Mouse (Mus musculus) ES-E14 (cell line): ENCODE measurements at regions not wholly inside any gene's neighbourhood (a gene's known extent, or its start where the extent isn't known, plus 50 kb on each side); places are given as distances from the start of the nearest gene placed in this dataset.

ENCODE experiments used
- DNase-seq: peaks from one replicate; pipeline ENCODE4 v3.0.0-alpha.2; 2013; ENCODE audit warnings: low read depth, low spot score
- H3K27ac ChIP-seq: 2 replicates; pipeline ENCODE4 v1.5.1; 2012; ENCODE audit warnings: low read depth, mild to moderate bottlenecking, low read length, moderate library complexity, mixed read lengths; ENCODE audit not compliant: poor library complexity, insufficient read depth, severe bottlenecking
- H3K36me3 ChIP-seq: 2 replicates; pipeline ENCODE4 v1.6.1; 2012; ENCODE audit warnings: mild to moderate bottlenecking, low read length, moderate library complexity, mixed read lengths; ENCODE audit not compliant: control insufficient read depth, poor library complexity, insufficient read depth, severe bottlenecking
- H3K4me1 ChIP-seq, 2 experiments: fragments of 150-350 bp in 1 of 2; sonication (generic) in 1 of 2; 2 replicates each; pipeline ENCODE4 v1.6.1; 2012; ENCODE audit warnings: low read length in 2 of 2, mild to moderate bottlenecking in 1 of 2, mixed read lengths in 1 of 2; ENCODE audit not compliant: control insufficient read depth in 2 of 2, insufficient read depth in 2 of 2, poor library complexity in 1 of 2
- H3K4me3 ChIP-seq, 2 experiments: fragments of 150-350 bp in 1 of 2; sonication (generic) in 1 of 2; 2 replicates each; pipeline ENCODE4 v1.5.1; 2012; ENCODE audit warnings: low read length in 2 of 2, low read depth in 1 of 2, mild to moderate bottlenecking in 1 of 2, mixed read lengths in 1 of 2; ENCODE audit not compliant: insufficient read depth in 1 of 2, poor library complexity in 1 of 2, severe bottlenecking in 1 of 2
- H3K9ac ChIP-seq: 2 replicates; pipeline ENCODE4 v1.6.1; 2012; ENCODE audit warnings: low read depth, mild to moderate bottlenecking, low read length, mixed read lengths; ENCODE audit not compliant: poor library complexity, insufficient read depth, severe bottlenecking
- H3K9me3 ChIP-seq: fragments of 150-350 bp; sonication (generic); 2 replicates; pipeline ENCODE4 v1.6.1; 2012; ENCODE audit warnings: low read depth, mild to moderate bottlenecking, low read length; ENCODE audit not compliant: control insufficient read depth, insufficient read depth
- CHD2 ChIP-seq: IDR thresholded peaks from 2 replicates; pipeline ENCODE4 v1.6.1; 2014; ENCODE audit warnings: mild to moderate bottlenecking, low read depth, low read length, inconsistent platforms
- HCFC1 ChIP-seq: IDR thresholded peaks from 2 replicates; pipeline ENCODE4 v1.6.1; 2012; ENCODE audit warnings: low read length, inconsistent platforms, borderline replicate concordance; ENCODE audit not compliant: insufficient read depth
- MAFK ChIP-seq: IDR thresholded peaks from 2 replicates; pipeline ENCODE4 v1.6.1; 2014; ENCODE audit warnings: mild to moderate bottlenecking, low read depth, low read length, inconsistent platforms; ENCODE audit not compliant: insufficient read depth
- ZC3H11A ChIP-seq: IDR thresholded peaks from 2 replicates; pipeline ENCODE4 v1.6.1; 2012; ENCODE audit warnings: low read depth, mild to moderate bottlenecking, inconsistent platforms, low read length, borderline replicate concordance
- ZNF384 ChIP-seq: IDR thresholded peaks from 2 replicates; pipeline ENCODE4 v1.6.1; 2012; ENCODE audit warnings: low read depth, low read length, inconsistent platforms
- in situ Hi-C, 2 experiments: fragments of 600-800 bp; cut with MboI; formaldehyde crosslinking; loops; one replicate each; pipeline ENCODE4 v1.15.1; 2025; ENCODE audit warnings: low sequenced_read_pairs in 2 of 2, inconsistent platforms in 1 of 2; ENCODE audit not compliant: unreplicated experiment in 2 of 2

GRCm38 (mm10) chr9:115800624-115801023, 108.6 kb upstream of the Gadl1 start:
- Histone ChIP-seq H3K4me3 (no peak overlapping the region), H3K9ac (no peak overlapping the region), H3K36me3 (no peaks in the 10 kb centered on the region), H3K27ac (no peak overlapping the region), H3K4me1 (peaks cover 0 to under 1% of the 10 kb centered on the region in 2 experiments; a peak in 1 of 4 replicates), H3K9me3 (no peaks in the 10 kb centered on the region)
- DNase-seq: no peak
- no peak for TF ChIP-seq CHD2
- TF ChIP-seq MAFK: no peak
- TF ChIP-seq ZNF384: no peak
- no peak for TF ChIP-seq ZC3H11A
- no peak for TF ChIP-seq HCFC1
- in situ Hi-C loops: no loop called here

GRCm38 (mm10) chr9:115803071-115803470, 106.2 kb upstream of the Gadl1 start:
- peaks cover 0 to 3% of the 10 kb centered on the region in 2 experiments; a peak in 2 of 4 replicates for H3K4me1 ChIP-seq
- no peak overlapping the region for H3K27ac ChIP-seq
- DNase-seq: no peak
- H3K36me3 ChIP-seq: no peaks in the 10 kb centered on the region
- H3K9ac ChIP-seq: no peak overlapping the region
- in situ Hi-C loops: no loop called here
- no peak overlapping the region for H3K4me3 ChIP-seq
- no peak for TF ChIP-seq HCFC1
- no peak for TF ChIP-seq MAFK
- no peak for TF ChIP-seq ZNF384
- no peak for TF ChIP-seq CHD2
- TF ChIP-seq ZC3H11A: no peak
- H3K9me3 ChIP-seq: no peaks in the 10 kb centered on the region

GRCm38 (mm10) chr9:115805224-115805623, 104.0 kb upstream of the Gadl1 start:
- no peaks in the 10 kb centered on the region for H3K36me3 ChIP-seq
- H3K9me3 ChIP-seq: no peaks in the 10 kb centered on the region
- TF ChIP-seq HCFC1 (no peak), ZNF384 (no peak), MAFK (no peak), CHD2 (no peak), ZC3H11A (no peak)
- peaks cover 0 to 3% of the 10 kb centered on the region in 2 experiments; a peak in 2 of 4 replicates for H3K4me1 ChIP-seq
- no peak overlapping the region for H3K9ac ChIP-seq
- DNase-seq: no peak
- in situ Hi-C loops: no loop called here
- H3K27ac ChIP-seq: no peak overlapping the region
- H3K4me3 ChIP-seq: no peak overlapping the region

GRCm38 (mm10) chr9:115806018-115806702, 103.1 kb upstream of the Gadl1 start:
- Histone ChIP-seq H3K4me3 (no peak overlapping the region), H3K9ac (no peak overlapping the region), H3K36me3 (no peaks in the 10 kb centered on the region), H3K27ac (no peak overlapping the region), H3K4me1 (peaks cover 0 to 3% of the 10 kb centered on the region in 2 experiments; a peak in 2 of 4 replicates), H3K9me3 (no peaks in the 10 kb centered on the region)
- in situ Hi-C loops: no loop called here
- no peak for DNase-seq
- TF ChIP-seq ZC3H11A: no peak
- TF ChIP-seq CHD2: no peak
- TF ChIP-seq HCFC1: no peak
- TF ChIP-seq ZNF384: no peak
- no peak for TF ChIP-seq MAFK
